Mouse (Mus musculus): ENCODE results near the gene Gmppa.

- TF ChIP-seq POLR2A (IDR thresholded peaks at IDR 0.05; ENCODE audit: extremely low read depth, insufficient read depth, low read length) (no peak), CTCF (IDR thresholded peaks at IDR 0.05; ENCODE audit: low read depth, low read length) (no peak)
These were observed 10.9 kb downstream of the Gmppa start for GRCm38 (mm10) chr1:75446656-75447055.
